Mouse (Mus musculus): ENCODE data around the gene Gm3336.

Gene Gm3336

DNA sequence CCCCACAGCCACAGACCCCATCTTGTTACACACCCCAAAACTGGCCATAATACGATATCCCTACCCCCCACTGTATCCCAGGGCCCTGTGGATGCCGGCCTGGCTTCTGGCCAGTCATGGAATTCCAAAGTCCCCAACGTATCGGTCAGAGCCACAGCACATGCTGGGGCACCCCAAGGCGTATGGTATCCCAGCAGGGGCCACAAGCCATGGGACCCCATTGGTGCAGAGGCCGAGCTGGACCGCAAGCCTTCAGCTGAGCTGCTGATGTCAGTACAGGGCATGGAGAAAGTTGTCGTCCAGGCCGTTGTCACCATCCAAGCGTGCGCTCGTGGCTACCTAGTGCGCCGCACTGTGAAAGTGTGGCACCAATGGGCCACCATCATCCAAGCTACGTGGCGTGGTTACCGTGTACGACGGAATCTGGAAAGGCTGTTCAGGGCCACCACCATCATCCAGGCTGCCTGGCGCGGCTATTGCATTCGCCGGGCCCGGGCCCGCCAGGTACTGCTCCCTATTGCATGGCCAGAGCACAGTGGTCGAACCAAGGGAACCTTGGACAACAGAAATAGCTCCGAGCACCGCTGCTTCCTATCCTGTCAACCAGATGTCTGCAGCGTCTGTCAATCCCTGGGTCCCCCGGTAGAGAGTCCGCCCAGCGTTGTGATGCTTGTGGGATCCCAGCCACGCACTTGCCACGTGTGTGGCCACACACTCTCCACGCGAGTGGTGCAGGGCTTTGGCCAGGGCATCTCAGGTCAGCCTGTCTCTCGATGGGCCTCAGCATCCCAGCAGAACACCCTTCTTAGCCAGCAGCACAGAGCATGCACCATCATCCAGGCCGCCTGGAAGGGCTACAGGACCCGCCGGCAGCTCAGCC lies 1.6 kb upstream of the Gm3336 start:
- DNase-seq (ENCODE audit: low read depth, low spot score): no peak

- no peak for DNase-seq (ENCODE audit: low read depth, low spot score)
These were observed 1.5 kb downstream of the Gm3336 start for GRCm38 (mm10) chr8:70719796-70720270.

- peak; percentile 73 for DNase-seq (ENCODE audit: low read depth, low spot score)
These were observed 2.4 kb downstream of the Gm3336 start for GRCm38 (mm10) chr8:70720739-70721138.

- DNase-seq (ENCODE audit: low read depth, low spot score): no peak
These were observed 3.3 kb downstream of the Gm3336 start for GRCm38 (mm10) chr8:70721601-70722000.

DNA sequence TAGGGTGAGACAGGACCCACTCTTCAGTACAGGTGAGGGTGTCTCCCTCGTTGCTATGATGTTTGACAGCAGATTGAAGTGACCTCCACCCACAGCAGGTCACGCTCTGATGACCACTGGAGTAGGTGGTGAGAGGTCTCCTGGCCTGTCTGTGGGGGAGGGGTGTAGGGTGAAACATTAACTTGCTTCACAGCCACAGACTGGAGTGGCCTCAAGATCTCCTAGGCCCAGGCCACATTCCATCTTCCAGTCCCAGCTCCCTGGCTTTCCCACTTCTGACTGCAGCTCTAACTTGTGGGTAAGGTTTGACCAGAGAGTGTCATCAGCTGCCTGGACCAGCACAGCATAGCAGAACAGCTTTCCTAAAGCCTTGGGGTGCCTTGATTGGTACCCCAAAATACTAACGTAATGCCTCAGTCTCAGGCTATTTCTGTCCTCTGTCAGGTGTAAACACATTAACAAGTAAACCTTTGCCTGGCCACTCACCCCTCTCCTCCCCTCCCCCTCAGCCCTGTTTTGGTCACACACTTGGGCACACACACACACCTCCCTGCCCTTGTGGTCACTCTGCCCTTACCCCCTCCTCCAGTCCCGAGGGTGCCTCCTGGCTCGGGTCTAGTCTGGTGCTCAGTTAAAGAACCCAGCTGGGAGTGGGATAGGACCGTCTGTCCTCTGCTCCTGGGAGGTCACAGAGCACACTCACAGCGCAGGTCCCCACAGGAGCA lies 5.3 kb downstream of the Gm3336 start, which contains the start of gene Pde4c:
TSS of gene Pde4c (plus strand) at position 235 of the 725 bp plus-strand sequence.
- no peak for DNase-seq (ENCODE audit: low read depth, low spot score)

- DNase-seq (ENCODE audit: low read depth, low spot score): no peak
These were observed 5.9 kb downstream of the Gm3336 start for GRCm38 (mm10) chr8:70724216-70724615.

DNA sequence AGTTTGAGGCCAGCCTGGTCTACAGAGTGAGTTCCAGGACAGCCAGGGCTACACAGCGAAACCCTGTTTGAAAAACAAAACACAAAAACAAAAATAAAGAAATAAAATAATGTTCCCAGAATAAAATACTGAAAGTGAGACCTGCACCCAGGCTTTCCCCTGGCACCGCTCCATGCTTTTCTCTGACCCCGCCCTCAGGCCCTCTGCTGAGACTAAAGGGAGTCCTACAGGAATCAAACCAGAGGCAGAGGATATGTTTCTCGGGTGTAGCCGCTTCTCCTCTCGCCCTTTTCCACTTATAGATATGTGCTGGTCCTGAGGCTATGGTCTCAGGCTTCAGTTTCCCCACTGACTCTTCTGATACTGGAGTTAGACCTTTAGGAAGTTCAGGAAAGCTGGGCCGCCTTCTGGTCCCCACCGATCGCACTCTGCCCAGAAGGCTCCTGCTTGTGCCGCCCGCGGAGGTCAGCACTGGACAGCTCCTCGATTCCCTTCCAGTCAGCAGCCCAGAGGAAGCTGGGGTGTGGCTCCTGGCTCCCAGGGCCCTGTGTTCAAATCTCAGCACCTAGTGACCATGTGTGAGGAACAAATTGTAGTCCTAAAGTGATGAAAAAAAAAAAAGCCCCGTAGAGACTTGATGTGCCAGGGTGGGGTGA lies 7.6 kb downstream of the Gm3336 start:
- no peak for DNase-seq (ENCODE audit: low read depth, low spot score)

DNA sequence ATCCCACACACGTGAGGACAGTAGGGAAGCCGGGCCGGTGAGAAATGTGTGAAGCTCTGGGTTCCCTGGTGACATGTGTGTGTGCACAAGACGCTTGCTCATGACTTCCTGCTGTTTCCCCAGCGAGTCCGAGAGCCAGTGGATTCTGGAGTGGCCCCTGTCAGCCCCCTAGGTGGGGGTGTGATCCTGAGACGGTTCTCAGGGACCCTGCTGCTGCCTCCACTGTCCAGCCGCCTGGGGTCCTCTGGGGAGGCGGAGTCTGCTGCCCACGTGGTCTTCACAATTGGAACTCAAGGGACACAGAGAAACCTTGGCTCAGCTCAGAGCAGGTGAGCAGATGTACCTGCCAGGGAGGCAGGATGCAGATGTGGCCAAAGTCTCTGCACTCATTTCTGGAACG lies 8.4 kb downstream of the Gm3336 start:
- no peak for DNase-seq (ENCODE audit: low read depth, low spot score)

GRCm38 (mm10) chr8:70729808-70730475 lies 11.6 kb downstream of the Gm3336 start:
- DNase-seq (ENCODE audit: low read depth, low spot score): no peak

DNA sequence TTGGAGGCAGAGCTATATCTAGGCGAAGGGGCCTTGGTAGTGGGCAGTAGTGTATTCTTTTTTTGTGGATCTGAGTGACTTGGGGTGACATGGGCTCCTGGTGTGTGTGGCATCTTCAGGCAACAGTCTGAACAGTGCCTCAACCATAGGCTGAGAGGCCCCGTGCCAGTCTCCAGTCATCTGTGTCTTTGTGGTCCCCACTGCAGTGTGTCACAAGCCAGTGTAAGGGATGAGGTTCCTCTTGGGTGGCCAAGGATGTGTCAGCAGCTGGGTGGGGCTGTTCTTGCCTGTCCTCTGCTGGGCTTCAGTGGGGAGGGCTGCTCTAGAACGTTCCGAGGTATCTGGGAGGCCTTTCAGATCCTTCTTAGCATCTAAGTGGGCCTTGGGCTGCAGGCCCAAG lies 12.6 kb downstream of the Gm3336 start:
- no peak for DNase-seq (ENCODE audit: low read depth, low spot score)

- no peak for DNase-seq (ENCODE audit: low read depth, low spot score)
These were observed 19.4 kb downstream of the Gm3336 start for GRCm38 (mm10) chr8:70737705-70738104.

GRCm38 (mm10) chr8:70738211-70738610 lies 19.9 kb downstream of the Gm3336 start:
- no peak for DNase-seq (ENCODE audit: low read depth, low spot score)

DNA sequence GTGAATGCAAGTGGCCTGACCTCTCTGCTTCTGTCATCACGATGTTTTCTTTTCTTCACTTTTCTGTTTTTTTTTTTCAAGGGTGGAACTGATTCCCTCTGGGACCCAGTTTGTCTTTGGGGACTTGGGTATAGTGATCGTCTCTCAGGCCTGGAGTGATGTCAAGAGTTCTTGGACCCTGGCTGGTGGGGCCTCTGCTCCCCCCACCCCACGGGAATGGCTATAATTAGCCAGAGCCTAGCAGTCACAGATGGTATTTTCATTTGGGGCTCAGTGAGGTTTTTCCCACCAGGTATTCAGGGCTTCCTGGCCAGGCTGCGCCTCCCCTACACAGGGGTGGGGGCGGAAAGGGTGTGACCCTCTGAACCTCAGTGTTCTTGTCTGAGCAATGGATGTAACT lies 23.3 kb downstream of the Gm3336 start:
- no peak for DNase-seq (ENCODE audit: low read depth, low spot score)

DNA sequence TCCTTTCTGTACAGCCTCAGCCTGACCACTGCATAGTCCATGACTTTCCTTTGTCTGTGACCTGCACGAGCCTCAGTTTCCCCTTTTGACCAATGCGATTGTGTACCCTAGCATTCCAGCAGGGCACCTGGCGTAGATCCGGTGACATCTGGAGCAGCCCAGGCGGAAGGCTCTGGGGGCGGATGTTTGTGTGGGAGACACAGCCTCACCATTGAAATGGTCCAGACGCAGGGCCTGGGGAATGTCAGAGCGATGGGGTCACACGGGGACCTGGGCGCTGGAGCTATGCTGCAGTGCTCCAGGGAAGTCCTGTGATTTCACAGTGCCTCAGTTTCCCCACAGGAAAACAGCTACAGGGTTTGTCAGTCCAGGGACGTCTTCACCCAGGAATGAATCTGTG lies 23.8 kb downstream of the Gm3336 start:
- DNase-seq (ENCODE audit: low read depth, low spot score): no peak

GRCm38 (mm10) chr8:70742981-70743655 lies 24.8 kb downstream of the Gm3336 start:
- no peak for DNase-seq (ENCODE audit: low read depth, low spot score)

DNA sequence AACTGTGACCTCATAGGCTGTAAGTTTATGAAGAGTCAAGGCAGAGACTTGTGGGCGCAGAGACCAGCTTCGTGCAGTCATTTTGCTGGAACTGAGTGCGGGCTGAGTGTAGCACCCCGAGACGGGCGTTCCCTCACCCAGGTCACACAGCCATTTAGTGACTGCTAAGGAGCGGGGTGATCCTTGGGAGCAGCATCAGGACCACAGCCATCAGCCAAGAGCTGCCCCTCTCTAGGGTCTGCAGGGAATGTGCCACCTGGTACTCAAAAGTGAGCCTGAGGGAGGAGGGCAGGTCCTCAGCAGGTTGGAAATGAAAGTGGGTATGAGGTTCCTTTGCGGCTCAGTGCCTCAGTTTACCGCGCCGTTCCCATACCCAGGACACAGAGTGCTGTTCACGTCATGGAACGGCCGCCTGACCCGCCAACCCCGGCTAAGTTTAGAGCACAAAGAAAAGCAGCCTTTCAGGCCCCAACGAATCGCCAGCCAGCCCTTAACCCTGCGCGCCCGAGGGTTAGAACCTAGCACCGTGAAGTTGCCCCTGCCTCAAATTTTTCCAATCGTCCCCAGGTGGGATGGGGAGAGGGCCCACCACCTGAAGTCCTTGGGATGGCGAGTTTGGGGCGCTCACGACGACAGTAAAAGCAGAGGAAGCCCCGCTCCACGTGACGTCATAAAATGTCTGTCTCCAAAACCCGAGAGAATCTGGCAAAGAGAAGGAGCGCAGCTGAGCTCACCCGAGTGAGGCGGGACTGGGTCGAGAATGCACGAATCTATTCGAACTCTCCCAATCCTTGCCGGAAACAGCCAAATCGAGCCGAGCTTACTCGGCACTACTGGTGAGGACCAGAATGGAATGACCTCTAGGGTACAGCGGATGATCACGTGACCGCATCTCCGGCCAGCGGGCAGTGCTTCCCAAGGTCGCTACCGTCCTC lies 25.6 kb downstream of the Gm3336 start:
- no peak for DNase-seq (ENCODE audit: low read depth, low spot score)

- DNase-seq (ENCODE audit: low read depth, low spot score): no peak
These were observed 26.5 kb downstream of the Gm3336 start for GRCm38 (mm10) chr8:70744806-70745205.

DNA sequence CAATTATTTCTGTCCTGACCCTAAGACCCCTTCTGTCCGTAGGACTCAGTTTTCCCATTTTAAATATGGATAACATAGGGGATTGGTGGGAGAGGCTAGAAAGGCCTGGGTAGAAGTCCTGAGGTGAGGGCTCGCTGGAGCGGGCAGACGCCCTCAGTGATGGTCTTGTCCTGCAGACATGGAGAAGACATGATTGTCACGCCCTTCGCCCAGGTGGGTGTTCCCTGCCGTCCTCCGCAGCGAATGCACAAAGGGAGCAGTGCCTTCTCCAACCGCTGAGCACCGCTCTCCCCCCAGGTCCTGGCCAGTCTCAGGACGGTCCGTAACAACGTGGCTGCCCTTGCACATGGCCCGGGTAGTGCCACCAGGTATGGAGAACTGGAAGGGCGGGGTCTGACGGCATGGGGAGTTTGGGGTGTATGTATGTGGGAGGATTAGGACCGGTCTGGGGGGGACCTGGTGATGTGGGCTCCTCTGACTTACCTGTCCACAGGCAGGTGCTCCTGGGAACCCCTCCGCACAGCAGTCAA lies 27.4 kb downstream of the Gm3336 start:
- no peak for DNase-seq (ENCODE audit: low read depth, low spot score)

- DNase-seq (ENCODE audit: low read depth, low spot score): no peak
These were observed 28.3 kb downstream of the Gm3336 start for GRCm38 (mm10) chr8:70746676-70747075.
